ENCODE assay signal across 8 mouse cellular contexts in the genomic region with DNA sequence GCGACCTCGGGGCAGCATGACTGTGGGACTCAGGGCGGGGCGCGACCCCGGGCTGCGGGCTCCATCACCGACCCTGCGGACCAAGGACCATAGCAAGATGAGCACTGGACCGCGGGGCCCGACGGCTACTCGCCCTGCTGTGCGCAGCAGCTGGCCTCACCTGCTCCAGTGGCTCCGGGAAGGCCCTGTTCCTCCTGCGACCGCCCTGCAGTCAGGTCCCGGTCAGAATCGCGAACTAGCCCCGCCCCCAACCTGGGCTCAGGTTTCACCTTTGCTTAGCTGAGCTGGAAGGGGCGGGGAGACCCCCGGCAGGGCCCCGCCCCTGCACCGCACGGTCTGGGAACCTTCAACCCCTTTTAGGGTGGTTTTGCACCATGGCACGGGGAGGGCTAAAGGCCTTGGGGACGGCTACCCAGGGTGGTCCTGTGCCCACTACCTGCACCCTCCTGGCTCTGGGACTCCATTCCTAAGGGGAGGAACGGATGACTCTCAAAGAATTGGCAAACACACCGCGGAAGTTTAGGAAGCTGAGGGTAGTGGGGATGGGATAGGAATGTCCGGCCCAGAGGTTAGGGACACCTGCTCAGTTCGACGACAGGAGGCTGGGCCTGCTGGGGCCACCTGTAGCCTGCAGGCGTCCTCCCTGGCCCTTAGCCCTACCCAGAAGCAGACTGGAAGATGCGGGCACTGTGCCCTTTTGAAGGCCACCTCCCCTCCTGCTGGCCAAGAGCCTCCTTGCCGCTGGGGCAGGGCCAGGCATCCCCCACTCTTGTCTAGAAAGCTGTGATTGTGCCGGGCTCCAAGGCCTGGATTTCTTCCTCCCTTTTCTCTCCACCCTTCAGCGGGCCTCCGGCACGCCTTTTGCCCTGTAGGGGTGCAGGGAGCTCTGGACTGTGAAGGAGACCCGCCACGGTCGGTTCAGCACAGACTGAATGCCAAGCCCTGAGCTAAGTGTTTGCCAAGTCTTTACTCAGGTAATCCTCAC. TPM values are rescaled to one million over a fixed set of nuclear protein-coding genes. Genes with fewer than 3 reads are reported as not detected.
DNase-seq lines count a peak whose midpoint lies in the region; ATAC-seq and TF ChIP-seq lines count a peak whose summit lies in the region.

No protein-coding gene starts in this region.

- 10% methylated on average over 45 of the region's 45 CpGs for WGBS in liver, embryonic 14.5 days (ENCODE audit: insufficient replicate concordance)
- WGBS in neural tube, embryonic 14.5 days: 4% methylated on average over 43 of the region's 45 CpGs

- no peaks in the 10 kb centered on the region for H3K9me3 ChIP-seq in megakaryocyte, embryonic 14.5 days
- no peaks in the 10 kb centered on the region for H3K9me3 ChIP-seq in liver, embryonic 14.5 days (ENCODE audit: control insufficient read depth, low read length)
- H3K9me3 ChIP-seq in neural tube, embryonic 14.5 days (ENCODE audit: control insufficient read depth, low read length): no peaks in the 10 kb centered on the region

- peaks cover 48% of the 10 kb centered on the region for H3K27me3 ChIP-seq in megakaryocyte, embryonic 14.5 days (replicated peaks)
- peaks cover 35% of the 10 kb centered on the region for H3K27me3 ChIP-seq in liver, embryonic 14.5 days (ENCODE audit: control insufficient read depth, insufficient read depth, low read length)
- H3K27me3 ChIP-seq in neural tube, embryonic 14.5 days (ENCODE audit: control insufficient read depth, insufficient read depth, low read length): peaks cover 11% of the 10 kb centered on the region; the same call in 1 of the 2 replicates

- no peak for ATAC-seq in megakaryocyte, adult 5-6 weeks (ENCODE audit: poor library complexity, severe bottlenecking)
- ATAC-seq in liver, embryonic 14.5 days (ENCODE audit: insufficient read depth): no peak
- no peak for ATAC-seq in neural tube, embryonic 14.5 days (ENCODE audit: low read depth)

- DNase-seq in embryo, embryonic 11.5 days (ENCODE audit: low read depth, low spot score): peak; percentile 67
- DNase-seq in induced T-regulatory cell, adult 2 months (ENCODE audit: low read depth): peak; percentile 67
- peak in 1 of 3 experiments; percentile 40 for DNase-seq in liver, embryonic 14.5 days (ENCODE audit: low read depth in 3 of 3, low spot score in 3 of 3)
- DNase-seq in layer of hippocampus, adult 8-10 months (ENCODE audit: low spot score in 2 of 2): no peak
- DNase-seq in layer of hippocampus, adult 11-12 months (ENCODE audit: low spot score): no peak

- H3K36me3 ChIP-seq in megakaryocyte, embryonic 14.5 days (replicated peaks; ENCODE audit: low read length): no peaks in the 10 kb centered on the region
- H3K36me3 ChIP-seq in liver, embryonic 14.5 days (replicated peaks; ENCODE audit: control insufficient read depth, insufficient read depth, low read depth): no peaks in the 10 kb centered on the region
- H3K36me3 ChIP-seq in neural tube, embryonic 14.5 days (ENCODE audit: control insufficient read depth, insufficient read depth, low read length): peaks cover 3% of the 10 kb centered on the region; the same call in 1 of the 2 replicates

- H3K9ac ChIP-seq in liver, embryonic 14.5 days (replicated peaks): no peak overlapping the region
- H3K9ac ChIP-seq in neural tube, embryonic 14.5 days (replicated peaks; ENCODE audit: low read depth, low read length): peak overlapping the region; percentile 42; the same call in 1 of the 2 replicates

- peak overlapping the region; percentile 44 for H3K4me2 ChIP-seq in liver, embryonic 14.5 days (ENCODE audit: low read depth)
- peak overlapping the region; percentile 40 for H3K4me2 ChIP-seq in neural tube, embryonic 14.5 days (ENCODE audit: low read depth, low read length)

- peak overlapping the region; percentile 86 for H3K4me3 ChIP-seq in megakaryocyte, embryonic 14.5 days (replicated peaks)
- H3K4me3 ChIP-seq in liver, embryonic 14.5 days (ENCODE audit: insufficient read depth in 1 of 2, low read depth in 2 of 2, low read length in 2 of 2): peak overlapping the region; percentile 30 to 42; a peak in 3 of 4 replicates
- peak overlapping the region; percentile 25 for H3K4me3 ChIP-seq in neural tube, embryonic 14.5 days (ENCODE audit: low read depth, low read length)

- H3K27ac ChIP-seq in liver, embryonic 14.5 days: no peak overlapping the region
- H3K27ac ChIP-seq in neural tube, embryonic 14.5 days (ENCODE audit: low read depth, low read length): no peak overlapping the region

- peaks cover 47% of the 10 kb centered on the region for H3K4me1 ChIP-seq in megakaryocyte, embryonic 14.5 days
- H3K4me1 ChIP-seq in liver, embryonic 14.5 days (replicated peaks; ENCODE audit: control insufficient read depth in 2 of 2, insufficient read depth in 2 of 2, low read length in 1 of 2): peaks cover 4 to 8% of the 10 kb centered on the region in 2 experiments; a peak in 3 of 4 replicates
- peaks cover 12% of the 10 kb centered on the region for H3K4me1 ChIP-seq in neural tube, embryonic 14.5 days (ENCODE audit: control insufficient read depth, insufficient read depth, low read length)

- TF ChIP-seq CTCF in liver, embryonic 14.5 days (IDR thresholded peaks at IDR 0.05; ENCODE audit: low read depth): no peak

- no peak for TF ChIP-seq EP300 in liver, embryonic 14.5 days (IDR thresholded peaks at IDR 0.05; ENCODE audit: low read depth)

RNA-seq across cellular contexts. Expression of a gene that starts 3.4 kb away (rescaled TPM):
- polyA plus RNA-seq in megakaryocyte, embryonic 14.5 days (2012; ENCODE audit: insufficient read depth, low replicate concordance): 28.2 and 40.3 TPM in 2 replicates
- total RNA-seq in megakaryocyte, adult 5-6 weeks (2015): 13.8 and 18.1 TPM in 2 replicates
- total RNA-seq in megakaryocyte, adult 5-6 weeks (2017): 7.4 and 17.4 TPM in 2 replicates
- 14.8 and 15.5 TPM in 2 replicates for polyA plus RNA-seq in liver, embryonic 14.5 days (2012; rRNA removed)
- 19.5 and 20.9 TPM in 2 replicates for polyA plus RNA-seq in liver, embryonic 14.5 days (2014; fragmentation: Nextera tagmentation; extraction: Ambion mirVana)
- polyA plus RNA-seq in neural tube, embryonic 14.5 days (2014; fragmentation: Nextera tagmentation; extraction: Ambion mirVana): 32.4 and 37.0 TPM in 2 replicates
- 10 to 100 TPM; 31.2 to 36.1 (median 33.9) TPM for total RNA-seq in layer of hippocampus, adult 8-10 months (2022)

RNA-seq across cellular contexts. Expression of a gene that starts 3.6 kb away (rescaled TPM):
- not detected in 2 replicates for polyA plus RNA-seq in megakaryocyte, embryonic 14.5 days (2012; ENCODE audit: insufficient read depth, low replicate concordance)
- total RNA-seq in megakaryocyte, adult 5-6 weeks (2015): not detected in 2 replicates
- total RNA-seq in megakaryocyte, adult 5-6 weeks (2017): not detected in 2 replicates
- 3.1 and 3.2 TPM in 2 replicates for polyA plus RNA-seq in liver, embryonic 14.5 days (2012; rRNA removed)
- polyA plus RNA-seq in liver, embryonic 14.5 days (2014; fragmentation: Nextera tagmentation; extraction: Ambion mirVana): 1.9 and 2.3 TPM in 2 replicates
- polyA plus RNA-seq in neural tube, embryonic 14.5 days (2014; fragmentation: Nextera tagmentation; extraction: Ambion mirVana): 0.97 and 2.2 TPM in 2 replicates
- total RNA-seq in layer of hippocampus, adult 8-10 months (2022): 1 to 10 TPM in 3 of 4 experiments, under 1 TPM in 1; 0.54 to 1.9 (median 1.2) TPM

RNA-seq across cellular contexts. Expression of a gene that starts 11.2 kb away (rescaled TPM):
- 3.6 TPM in 1 of 2 replicates, not detected in the other for polyA plus RNA-seq in megakaryocyte, embryonic 14.5 days (2012; ENCODE audit: insufficient read depth, low replicate concordance)
- total RNA-seq in megakaryocyte, adult 5-6 weeks (2015): 2.6 and 3.5 TPM in 2 replicates
- total RNA-seq in megakaryocyte, adult 5-6 weeks (2017): 1.5 and 3.1 TPM in 2 replicates
- 0.63 and 1.1 TPM in 2 replicates for polyA plus RNA-seq in liver, embryonic 14.5 days (2012; rRNA removed)
- 0.66 and 0.85 TPM in 2 replicates for polyA plus RNA-seq in liver, embryonic 14.5 days (2014; fragmentation: Nextera tagmentation; extraction: Ambion mirVana)
- 3.9 and 4.2 TPM in 2 replicates for polyA plus RNA-seq in neural tube, embryonic 14.5 days (2014; fragmentation: Nextera tagmentation; extraction: Ambion mirVana)
- 1 to 10 TPM; 4.4 to 8.1 (median 6.4) TPM for total RNA-seq in layer of hippocampus, adult 8-10 months (2022)

RNA-seq across cellular contexts. Expression of a gene that starts 29.9 kb away (rescaled TPM):
- 0.20 TPM in 1 of 2 replicates, not detected in the other for polyA plus RNA-seq in megakaryocyte, embryonic 14.5 days (2012; ENCODE audit: insufficient read depth, low replicate concordance)
- total RNA-seq in megakaryocyte, adult 5-6 weeks (2015): not detected in 2 replicates
- 0.04 TPM in 1 of 2 replicates, not detected in the other for total RNA-seq in megakaryocyte, adult 5-6 weeks (2017)
- polyA plus RNA-seq in liver, embryonic 14.5 days (2012; rRNA removed): 1.2 TPM in 2 replicates
- polyA plus RNA-seq in liver, embryonic 14.5 days (2014; fragmentation: Nextera tagmentation; extraction: Ambion mirVana): 0.43 and 0.62 TPM in 2 replicates
- polyA plus RNA-seq in neural tube, embryonic 14.5 days (2014; fragmentation: Nextera tagmentation; extraction: Ambion mirVana): 51.8 and 64.3 TPM in 2 replicates
- total RNA-seq in layer of hippocampus, adult 8-10 months (2022): 100 to 1,000 TPM; 287 to 306 (median 298) TPM

Comparison
In these comparisons a context has a peak if more than half of its experiments do, and no peak if none do; other contexts are left out.
1. H3K4me3 ChIP-seq: peak in every context shown above with its lines; median percentile 86 in megakaryocyte, embryonic 14.5 days; 36 in liver, embryonic 14.5 days; 25 in neural tube, embryonic 14.5 days.
2. DNase-seq: peak in embryo, embryonic 11.5 days (single experiment) and induced T-regulatory cell, adult 2 months (single experiment); none in layer of hippocampus, adult 8-10 months (0 of 2) and layer of hippocampus, adult 11-12 months (single experiment).